Mouse (Mus musculus): ENCODE results near the gene Tspoap1. TPM values are rescaled to one million over a fixed set of nuclear protein-coding genes. Genes with fewer than 3 reads are reported as not detected.

The Tspoap1 gene
- polyA plus RNA-seq, 2 experiments: 1.1 to 5.5 TPM

DNA sequence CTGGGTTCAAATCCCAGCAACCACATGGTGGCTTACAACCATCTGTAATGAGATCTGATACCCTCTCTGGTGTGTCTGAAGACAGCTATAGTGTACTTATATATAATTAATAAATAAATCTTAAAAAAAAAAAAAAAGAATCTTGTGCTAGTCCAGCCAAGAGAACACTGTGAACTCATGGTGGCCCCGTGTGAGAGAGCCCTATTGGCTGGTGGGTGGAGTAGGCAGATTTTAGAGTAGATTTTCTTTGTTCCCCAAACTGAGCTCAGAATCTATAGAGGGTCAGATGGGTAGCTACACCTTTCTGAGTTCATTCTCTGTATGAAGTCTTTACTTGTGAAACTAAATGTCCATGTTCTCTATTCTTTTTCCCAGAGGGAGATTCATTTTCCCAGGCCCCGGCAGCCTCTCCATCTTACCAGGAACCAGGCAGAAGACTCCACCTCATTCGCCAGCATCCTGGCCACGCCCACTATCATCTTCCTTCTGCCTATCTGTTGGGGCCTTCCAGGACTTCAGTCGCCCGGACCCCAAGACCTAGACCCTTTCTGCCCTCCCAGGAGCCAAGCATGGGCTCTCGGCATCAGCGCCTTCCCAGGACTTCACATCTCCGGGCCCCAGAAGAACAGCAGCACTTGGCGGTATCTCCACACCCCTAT is 29.6 kb upstream of the Tspoap1 start:
- Histone ChIP-seq H3K36me3 (replicated peaks; ENCODE audit: control insufficient read depth, insufficient read depth, low read depth) (peaks cover 10% of the 10 kb centered on the region), H3K9me3 (ENCODE audit: control insufficient read depth, low read length) (no peaks in the 10 kb centered on the region), H3K9ac (replicated peaks) (peak overlapping the region; percentile 76), H3K4me2 (ENCODE audit: low read depth) (peak overlapping the region; percentile 60), H3K4me1 (replicated peaks; ENCODE audit: control insufficient read depth in 2 of 2, insufficient read depth in 2 of 2, low read length in 1 of 2) (peaks cover 66 to 78% of the 10 kb centered on the region in 2 experiments), H3K27me3 (ENCODE audit: control insufficient read depth, insufficient read depth, low read length) (no peaks in the 10 kb centered on the region), H3K27ac (peak overlapping the region; percentile 90), H3K4me3 (ENCODE audit: insufficient read depth in 1 of 2, low read depth in 2 of 2, low read length in 2 of 2) (peak overlapping the region in 1 of 2 experiments; percentile 4; a peak in 2 of 4 replicates)
- no peak for ATAC-seq (ENCODE audit: insufficient read depth)
- WGBS (ENCODE audit: insufficient replicate concordance): 57% methylated on average over 10 of the region's 10 CpGs
- no peak for DNase-seq (ENCODE audit: low read depth in 3 of 3, low spot score in 3 of 3)
- TF ChIP-seq EP300 (IDR thresholded peaks at IDR 0.05; ENCODE audit: low read depth): no peak

DNA sequence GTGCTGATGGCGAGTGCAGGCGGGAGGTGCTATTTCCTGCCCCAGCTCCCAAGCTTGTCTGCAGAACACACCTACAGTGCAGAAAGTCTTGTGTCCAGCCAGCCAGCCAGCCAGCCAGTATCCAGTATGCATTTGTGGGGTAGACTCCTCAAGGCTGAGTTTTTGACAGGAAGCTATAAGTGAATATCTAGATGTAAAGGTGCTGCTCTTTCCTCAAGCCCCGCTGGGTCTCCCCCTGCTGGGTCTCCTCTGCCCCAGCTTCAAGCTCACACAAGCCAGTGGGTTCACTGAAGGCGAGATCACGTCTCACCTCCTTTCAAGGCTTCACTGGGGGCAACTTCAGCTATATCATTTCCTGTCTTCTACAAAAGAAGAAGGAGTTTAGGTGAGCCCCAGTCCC is 26.0 kb upstream of the Tspoap1 start:
- Histone ChIP-seq H3K4me1 (replicated peaks; ENCODE audit: control insufficient read depth in 2 of 2, insufficient read depth in 2 of 2, low read length in 1 of 2) (peaks cover 46 to 55% of the 10 kb centered on the region in 2 experiments), H3K4me3 (ENCODE audit: insufficient read depth in 1 of 2, low read depth in 2 of 2, low read length in 2 of 2) (no peak overlapping the region)

DNA sequence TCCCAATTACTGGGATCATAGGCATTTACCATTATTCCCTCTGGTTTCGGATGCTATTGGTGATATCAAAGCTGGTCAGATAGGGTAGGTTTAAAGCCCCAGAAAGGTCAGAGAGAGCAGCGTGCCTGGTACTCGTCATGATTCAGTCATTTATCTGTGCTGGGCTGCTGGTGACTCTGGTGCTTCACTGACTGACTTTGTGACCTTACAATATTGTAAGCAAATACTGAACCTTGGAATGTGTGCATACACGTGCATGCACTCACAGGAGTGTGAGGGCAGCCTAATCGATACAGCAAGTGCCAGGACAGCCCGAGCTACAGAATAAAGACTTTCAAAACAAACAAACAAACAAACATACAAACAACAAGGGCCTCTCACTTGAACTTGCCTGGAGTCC is 24.6 kb upstream of the Tspoap1 start:
- 23% methylated on average over 6 of the region's 6 CpGs for WGBS (ENCODE audit: insufficient replicate concordance)
- H3K4me2 ChIP-seq (ENCODE audit: low read depth): peak overlapping the region; percentile 87
- H3K36me3 ChIP-seq (replicated peaks; ENCODE audit: control insufficient read depth, insufficient read depth, low read depth): peaks cover 25% of the 10 kb centered on the region
- peak overlapping the region; percentile 70 for H3K9ac ChIP-seq (replicated peaks)
- H3K9me3 ChIP-seq (ENCODE audit: control insufficient read depth, low read length): no peaks in the 10 kb centered on the region
- H3K27ac ChIP-seq: peak overlapping the region; percentile 89
- no peak for ATAC-seq (ENCODE audit: insufficient read depth)
- DNase-seq (ENCODE audit: low read depth in 3 of 3, low spot score in 3 of 3): no peak
- no peaks in the 10 kb centered on the region for H3K27me3 ChIP-seq (ENCODE audit: control insufficient read depth, insufficient read depth, low read length)
- peak overlapping the region in 1 of 2 experiments; percentile 8; a peak in 1 of 4 replicates for H3K4me3 ChIP-seq (ENCODE audit: insufficient read depth in 1 of 2, low read depth in 2 of 2, low read length in 2 of 2)
- H3K4me1 ChIP-seq (replicated peaks; ENCODE audit: control insufficient read depth in 2 of 2, insufficient read depth in 2 of 2, low read length in 1 of 2): peaks cover 36 to 44% of the 10 kb centered on the region in 2 experiments
- TF ChIP-seq CTCF (IDR thresholded peaks at IDR 0.05; ENCODE audit: low read depth) (no peak), EP300 (IDR thresholded peaks at IDR 0.05; ENCODE audit: low read depth) (no peak)

More for the DNA sequence above, 26.0 kb upstream of the Tspoap1 start:
- peak overlapping the region; percentile 56 for H3K4me2 ChIP-seq (ENCODE audit: low read depth)
- H3K9ac ChIP-seq (replicated peaks): peak overlapping the region; percentile 15
- H3K27me3 ChIP-seq (ENCODE audit: control insufficient read depth, insufficient read depth, low read length): no peaks in the 10 kb centered on the region
- TF ChIP-seq EP300 (IDR thresholded peaks at IDR 0.05; ENCODE audit: low read depth) (no peak), CTCF (IDR thresholded peaks at IDR 0.05; ENCODE audit: low read depth) (no peak)
- H3K36me3 ChIP-seq (replicated peaks; ENCODE audit: control insufficient read depth, insufficient read depth, low read depth): peaks cover 12% of the 10 kb centered on the region
- DNase-seq (ENCODE audit: low read depth in 3 of 3, low spot score in 3 of 3): no peak
- ATAC-seq (ENCODE audit: insufficient read depth): no peak
- peak overlapping the region; percentile 89 for H3K27ac ChIP-seq
- 38% methylated on average over 5 of the region's 5 CpGs for WGBS (ENCODE audit: insufficient replicate concordance)
- no peaks in the 10 kb centered on the region for H3K9me3 ChIP-seq (ENCODE audit: control insufficient read depth, low read length)

DNA sequence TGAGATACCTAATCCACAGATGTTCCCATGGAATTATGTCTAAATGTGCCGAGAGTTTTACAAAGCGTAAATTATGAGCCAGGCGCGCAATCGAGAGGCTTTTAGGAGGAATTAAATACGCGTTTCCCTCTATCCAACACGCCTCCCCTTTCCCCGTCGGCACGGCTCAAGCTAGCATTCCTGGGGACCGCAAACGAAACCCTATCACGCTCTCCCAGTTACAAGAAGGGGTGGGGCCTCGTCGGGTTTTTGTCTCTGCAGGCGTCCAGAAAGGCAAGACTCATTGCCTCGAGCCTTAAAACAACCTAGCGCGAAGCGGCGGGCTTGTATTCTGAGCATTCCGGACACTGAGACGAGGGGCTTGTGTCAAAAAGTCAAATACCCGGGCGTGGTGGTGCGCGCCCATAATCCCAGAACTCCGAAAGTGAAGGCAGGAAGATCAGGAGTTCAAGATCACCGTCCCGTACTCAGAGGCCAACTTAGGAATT is 23.6 kb upstream of the Tspoap1 start:
- peak overlapping the region; percentile 89 for H3K27ac ChIP-seq
- peak overlapping the region; percentile 87 for H3K4me2 ChIP-seq (ENCODE audit: low read depth)
- peaks cover 29% of the 10 kb centered on the region for H3K36me3 ChIP-seq (replicated peaks; ENCODE audit: control insufficient read depth, insufficient read depth, low read depth)
- H3K4me1 ChIP-seq (replicated peaks; ENCODE audit: control insufficient read depth in 2 of 2, insufficient read depth in 2 of 2, low read length in 1 of 2): peaks cover 31 to 44% of the 10 kb centered on the region in 2 experiments
- TF ChIP-seq EP300 (IDR thresholded peaks at IDR 0.05; ENCODE audit: low read depth) (peak; percentile 50), CTCF (IDR thresholded peaks at IDR 0.05; ENCODE audit: low read depth) (no peak)
- no peaks in the 10 kb centered on the region for H3K9me3 ChIP-seq (ENCODE audit: control insufficient read depth, low read length)
- DNase-seq (ENCODE audit: low read depth in 3 of 3, low spot score in 3 of 3): peak in 2 of 3 experiments; percentile 82 to 84
- no peaks in the 10 kb centered on the region for H3K27me3 ChIP-seq (ENCODE audit: control insufficient read depth, insufficient read depth, low read length)
- H3K4me3 ChIP-seq (ENCODE audit: insufficient read depth in 1 of 2, low read depth in 2 of 2, low read length in 2 of 2): peak overlapping the region; percentile 56 to 99
- H3K9ac ChIP-seq (replicated peaks): peak overlapping the region; percentile 70
- under 1% methylated on average over 31 of the region's 31 CpGs for WGBS (ENCODE audit: insufficient replicate concordance)
- ATAC-seq (ENCODE audit: insufficient read depth): peak; percentile 81

DNA sequence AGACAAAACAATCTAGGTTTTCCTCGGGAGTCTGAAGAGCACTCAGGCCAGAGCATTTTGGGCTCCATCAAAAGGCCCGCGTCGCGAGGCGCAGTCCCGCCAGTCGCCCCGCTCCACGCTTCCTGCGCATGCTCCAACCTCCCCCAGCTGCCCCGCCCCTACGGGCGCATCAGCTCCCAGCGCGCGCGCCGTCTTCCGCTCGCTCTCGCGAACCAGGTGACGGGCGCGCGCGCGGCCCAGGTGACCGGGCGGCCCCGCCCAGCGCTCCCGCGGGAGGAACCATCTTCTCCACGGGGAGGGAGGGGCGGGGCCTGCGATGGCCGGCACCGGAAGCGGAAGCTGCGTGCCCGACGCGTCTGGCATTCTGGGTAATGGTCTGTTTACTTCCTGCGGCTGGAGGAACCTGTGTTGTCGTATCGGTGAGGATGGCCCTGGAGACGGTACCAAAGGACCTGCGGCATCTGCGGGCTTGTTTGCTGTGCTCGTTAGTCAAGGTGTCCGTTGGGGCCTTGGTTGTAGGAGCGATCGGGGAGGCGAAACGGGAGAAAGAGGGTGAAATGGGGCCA is 23.1 kb upstream of the Tspoap1 start, which contains the start of gene Supt4a:
Supt4a (plus strand) TSS at position 378 of the 566 bp plus-strand sequence.
- TF ChIP-seq CTCF (IDR thresholded peaks at IDR 0.05; ENCODE audit: low read depth): no peak
- TF ChIP-seq EP300 (IDR thresholded peaks at IDR 0.05; ENCODE audit: low read depth): peak; percentile 62
- under 1% methylated on average over 57 of the region's 57 CpGs for WGBS (ENCODE audit: insufficient replicate concordance)
- Histone ChIP-seq H3K4me2 (ENCODE audit: low read depth) (peak within 1 kb of the TSS; percentile 87), H3K9me3 (ENCODE audit: control insufficient read depth, low read length) (no peaks in the 10 kb centered on the region), H3K27me3 (ENCODE audit: control insufficient read depth, insufficient read depth, low read length) (no peaks in the 10 kb centered on the region), H3K27ac (peak within 1 kb of the TSS; percentile 93), H3K9ac (replicated peaks) (peak within 1 kb of the TSS; percentile 96), H3K4me3 (ENCODE audit: insufficient read depth in 1 of 2, low read depth in 2 of 2, low read length in 2 of 2) (peak within 1 kb of the TSS; percentile 96 to 99), H3K4me1 (replicated peaks; ENCODE audit: control insufficient read depth in 2 of 2, insufficient read depth in 2 of 2, low read length in 1 of 2) (peaks cover 31 to 42% of the 10 kb centered on the region in 2 experiments), H3K36me3 (replicated peaks; ENCODE audit: control insufficient read depth, insufficient read depth, low read depth) (peaks cover 31% of the 10 kb centered on the region)
- ATAC-seq (ENCODE audit: insufficient read depth) (peak; percentile 92), DNase-seq (ENCODE audit: low read depth in 3 of 3, low spot score in 3 of 3) (peak; percentile 94 to 95 (median 94))
